Mouse (Mus musculus): ENCODE measurements around the gene Creb3l2. TPM values are rescaled to one million over a fixed set of nuclear protein-coding genes. Genes with fewer than 3 reads are reported as not detected.
A peak's percentile ranks its signal among the peaks of the same experiment; 100 is the strongest.

Gene Creb3l2
- total RNA-seq, 2 experiments from 2014 or later = 27.4 to 29.5 TPM

- intact Hi-C loops (cut with DNase I) = loop anchor here (1.0 kb wide), 3 partner anchors 94 to 394 kb away; no protein-coding TSS in a partner anchor
- peak; percentile 76 to 81 for DNase-seq
Measured at GRCm38 (mm10) chr6:37447704-37448466, 5.9 kb upstream of the Creb3l2 start.

- no peak for DNase-seq
- intact Hi-C loops (cut with DNase I) = loop anchor here (5.0 kb wide), 1 partner anchor 35 kb away; no protein-coding TSS in a partner anchor
Measured at GRCm38 (mm10) chr6:37442781-37443180, 835 bp upstream of the Creb3l2 start.

GRCm38 (mm10) chr6:37441251-37442011 is 515 bp downstream of the Creb3l2 start:
- intact Hi-C loops (cut with DNase I) = loop anchor here (5.0 kb wide), 1 partner anchor 34 kb away; no protein-coding TSS in a partner anchor
- peak; percentile 56 to 62 for DNase-seq

- intact Hi-C loops (cut with DNase I) = loop anchor here (5.0 kb wide), 1 partner anchor 33 kb away; no protein-coding TSS in a partner anchor
- DNase-seq = peak in 1 of 2 experiments; percentile 45
Measured at GRCm38 (mm10) chr6:37440491-37441250, 1.3 kb downstream of the Creb3l2 start.

GRCm38 (mm10) chr6:37439676-37440490 is 2.1 kb downstream of the Creb3l2 start:
- intact Hi-C loops (cut with DNase I) = loop anchor here (5.0 kb wide), 1 partner anchor 33 kb away; no protein-coding TSS in a partner anchor
- peak in 1 of 2 experiments; percentile 35 for DNase-seq

- intact Hi-C loops (cut with DNase I) = no loop called here
Measured at GRCm38 (mm10) chr6:37438510-37438909, 3.4 kb downstream of the Creb3l2 start.

GRCm38 (mm10) chr6:37437086-37437485 is 4.9 kb downstream of the Creb3l2 start:
- DNase-seq = no peak
- intact Hi-C loops (cut with DNase I) = no loop called here

More at GRCm38 (mm10) chr6:37438510-37438909, 3.4 kb downstream of the Creb3l2 start:
- DNase-seq = no peak

GRCm38 (mm10) chr6:37435391-37435790 is 6.6 kb downstream of the Creb3l2 start:
- intact Hi-C loops (cut with DNase I) = no loop called here
- DNase-seq = no peak

- no peak for DNase-seq
- intact Hi-C loops (cut with DNase I) = no loop called here
Measured at GRCm38 (mm10) chr6:37429849-37430470, 12.0 kb downstream of the Creb3l2 start.

GRCm38 (mm10) chr6:37428947-37429346 is 13.0 kb downstream of the Creb3l2 start:
- intact Hi-C loops (cut with DNase I) = no loop called here
- no peak for DNase-seq

- no peak for DNase-seq
- intact Hi-C loops (cut with DNase I) = no loop called here
Measured at GRCm38 (mm10) chr6:37428044-37428443, 13.9 kb downstream of the Creb3l2 start.

GRCm38 (mm10) chr6:37426615-37427014 is 15.3 kb downstream of the Creb3l2 start:
- DNase-seq = no peak
- intact Hi-C loops (cut with DNase I) = no loop called here

GRCm38 (mm10) chr6:37425833-37426232 is 16.1 kb downstream of the Creb3l2 start:
- intact Hi-C loops (cut with DNase I) = no loop called here
- no peak for DNase-seq

GRCm38 (mm10) chr6:37425075-37425474 is 16.9 kb downstream of the Creb3l2 start:
- no peak for DNase-seq
- intact Hi-C loops (cut with DNase I) = no loop called here

- intact Hi-C loops (cut with DNase I) = no loop called here
- DNase-seq = peak; percentile 62 to 68
Measured at GRCm38 (mm10) chr6:37424374-37424773, 17.6 kb downstream of the Creb3l2 start.

GRCm38 (mm10) chr6:37423386-37423785 is 18.6 kb downstream of the Creb3l2 start:
- DNase-seq = no peak
- intact Hi-C loops (cut with DNase I) = no loop called here

- DNase-seq = no peak
- intact Hi-C loops (cut with DNase I) = no loop called here
Measured at GRCm38 (mm10) chr6:37421124-37421523, 20.8 kb downstream of the Creb3l2 start.

GRCm38 (mm10) chr6:37419445-37419941 is 22.5 kb downstream of the Creb3l2 start:
- DNase-seq = peak; percentile 62 to 77
- intact Hi-C loops (cut with DNase I) = no loop called here

- intact Hi-C loops (cut with DNase I) = no loop called here
- DNase-seq = no peak
Measured at GRCm38 (mm10) chr6:37418931-37419330, 23.0 kb downstream of the Creb3l2 start.

Data from heart, postnatal 14 days (tissue).